Mouse (Mus musculus): Measurements from ENCODE around the gene Zwint. TPM values are rescaled to one million over a fixed set of nuclear protein-coding genes. Genes with fewer than 3 reads are reported as not detected.

Zwint gene
- polyA plus RNA-seq (2017; shearing (Covaris generic)), result 127 TPM

DNA sequence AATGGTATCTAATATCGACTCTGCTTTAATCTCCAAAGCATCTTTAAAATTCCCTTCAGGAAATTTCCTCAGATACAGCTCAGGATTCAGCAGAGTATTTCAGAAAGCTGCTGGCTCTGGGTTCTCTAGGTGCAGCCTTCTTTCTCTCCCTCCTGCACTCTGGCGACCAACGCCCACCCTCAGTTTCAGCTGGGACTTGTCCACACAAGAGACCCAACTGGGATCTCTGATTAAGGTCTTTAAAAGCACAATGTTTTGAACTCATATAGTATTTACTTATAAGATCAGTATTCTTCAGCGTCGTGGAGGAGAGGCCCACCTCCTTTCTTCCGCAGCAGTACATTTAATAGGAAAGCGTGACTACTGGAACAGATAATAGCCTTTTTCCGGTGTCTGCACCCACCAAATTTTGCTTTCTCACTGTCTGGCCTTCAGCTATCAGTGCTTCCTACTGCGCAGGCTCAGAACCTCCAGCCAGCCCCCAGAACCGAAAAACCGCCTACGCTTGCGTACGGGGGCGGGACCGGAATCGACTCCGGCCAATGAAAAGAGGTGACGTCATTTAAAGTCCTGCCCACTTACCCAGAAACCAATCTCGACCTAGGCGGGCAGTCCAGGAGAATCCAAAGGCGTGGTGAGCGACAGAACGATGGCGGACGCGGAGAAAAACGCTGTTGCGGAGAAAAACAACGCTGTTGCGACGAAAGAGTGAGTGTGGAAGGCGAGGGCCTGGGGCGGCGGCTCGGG, at the start of gene Zwint:
Zwint (plus strand) TSS at position 576 of the 747 bp plus-strand sequence.

